Mouse (Mus musculus) bone marrow, adult 2 months (tissue): ENCODE measurements at regions not wholly inside any gene's neighbourhood (a gene's known extent, or its start where the extent isn't known, plus 50 kb on each side); places are given as distances from the start of the nearest gene placed in this dataset.

Experiments
- CTCF ChIP-seq: fragments of 200-500 bp; IDR thresholded peaks from 2 replicates; pipeline ENCODE4 v1.5.1; 2011; ENCODE audit warnings: low read length, control low read depth; ENCODE audit not compliant: control insufficient read depth, insufficient read depth
- POLR2A ChIP-seq: fragments of 200-500 bp; IDR thresholded peaks from 2 replicates; pipeline ENCODE4 v1.6.1; 2011; ENCODE audit warnings: low read depth, mild to moderate bottlenecking, control low read depth, low read length, borderline replicate concordance; ENCODE audit not compliant: control insufficient read depth

DNA sequence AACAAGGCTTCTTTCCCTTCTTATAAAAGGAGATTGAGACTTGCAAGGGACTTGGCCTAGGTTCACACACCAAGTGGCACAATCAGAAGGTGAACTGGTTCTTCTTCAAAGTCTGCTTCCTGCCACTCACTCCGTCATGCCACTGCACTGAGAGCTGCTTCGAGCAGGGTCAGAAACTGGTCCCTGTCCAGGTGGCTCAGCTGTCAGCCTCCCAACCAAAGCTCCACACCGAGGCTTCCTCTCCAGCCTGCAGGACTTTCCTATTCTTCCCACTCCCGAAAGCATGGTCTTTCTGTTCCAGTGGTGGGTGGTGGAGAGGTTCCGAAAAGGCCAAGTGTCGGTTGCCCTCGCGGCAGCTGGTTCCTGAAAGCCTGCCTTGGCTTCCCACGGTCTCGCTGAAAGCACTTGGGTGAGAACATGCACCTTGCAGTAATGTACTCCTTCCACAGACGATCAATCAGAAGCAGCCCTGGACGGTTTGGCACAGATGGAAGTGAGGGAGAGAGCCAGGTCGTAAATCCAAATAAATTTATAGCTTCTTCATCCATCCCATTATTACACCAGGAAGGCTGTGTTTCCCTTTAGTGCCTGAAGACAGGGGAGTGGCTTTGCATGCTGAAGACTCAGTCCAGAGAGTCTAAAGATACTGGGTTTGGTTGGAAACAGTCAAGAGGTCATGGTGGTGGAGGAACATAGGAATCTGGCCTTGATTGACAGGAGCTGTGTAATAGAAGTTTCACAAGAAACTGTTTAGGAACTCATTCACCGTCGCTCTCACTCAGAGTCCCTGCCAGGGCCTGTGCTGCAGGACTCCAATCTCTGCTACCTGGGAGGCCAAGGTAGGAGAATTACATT, 306.1 kb upstream of the 4930535I16Rik start:
- TF ChIP-seq CTCF (no peak), POLR2A (no peak)
